Mouse (Mus musculus): Measurements from ENCODE around the gene Mrpl58.

DNA sequence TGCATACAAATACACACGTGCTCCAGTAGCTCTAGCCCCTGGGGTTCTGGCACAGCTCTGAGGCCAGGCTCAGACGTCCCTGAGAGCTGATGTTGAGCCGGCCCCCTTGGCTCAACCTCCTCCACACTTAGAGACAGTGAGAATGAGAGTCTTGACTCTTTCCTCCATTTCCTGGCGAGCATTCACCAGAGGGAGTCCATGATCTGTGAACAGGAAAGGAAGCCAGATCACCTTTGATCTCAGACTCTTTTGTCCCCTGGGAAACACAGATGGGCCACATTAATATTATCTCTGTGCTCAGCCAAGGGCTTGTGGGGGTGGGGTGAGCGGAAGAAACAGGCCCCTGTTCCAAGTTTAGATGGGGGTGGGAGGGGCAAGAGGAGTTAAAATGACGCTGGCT is 53.9 kb downstream of the Mrpl58 start:
- TF ChIP-seq CTCF (IDR thresholded peaks at IDR 0.05) (no peak), EP300 (IDR thresholded peaks at IDR 0.05) (no peak)
